Mouse (Mus musculus) c-Kit-positive CD71-negative TER-119-negative erythroid progenitor cells, embryonic 14.5 days (primary cell): ENCODE results near the gene Btbd35f30.
"Not testable (repeated sequence)": the region's sequence is repeated elsewhere in the genome, so short reads cannot be mapped to it uniquely, and the experiment has no call there.

Experiments used
- DNase-seq: peaks from one replicate; pipeline ENCODE4 v3.0.0-alpha.2; 2013; ENCODE audit warnings: low read depth

The Btbd35f30 gene

GRCm38 (mm10) chrX:32894325-32894724, at the start of gene Btbd35f30:
Gene Btbd35f30 (plus strand): TSS chrX:32894625.
- not testable (repeated sequence) for DNase-seq

DNA sequence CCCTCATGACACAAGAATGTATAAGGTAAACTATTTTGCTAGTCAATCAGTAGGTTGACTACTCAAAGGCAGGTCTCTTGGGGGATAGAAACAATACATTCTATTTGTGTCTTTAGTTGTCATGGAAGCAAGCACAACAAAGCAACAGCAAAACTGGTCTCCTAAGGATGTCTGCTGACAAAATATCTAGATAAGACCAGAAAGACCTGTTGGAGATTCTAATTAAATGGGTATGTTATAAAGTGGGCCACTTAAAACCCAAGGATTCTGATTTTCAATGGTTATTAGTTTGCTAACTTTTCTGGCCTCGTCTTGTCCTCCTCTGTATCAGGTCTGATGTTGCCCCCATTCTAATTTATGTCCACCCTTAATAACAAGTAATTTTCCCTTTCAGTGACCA, 47.0 kb downstream of the Btbd35f30 start, which contains the start of gene Gm21789:
Gene Gm21789, plus strand, starts transcription at position 301 of the 400 bp plus-strand sequence.
- DNase-seq, result not testable (repeated sequence)
